Mouse (Mus musculus) monocyte, adult 5-6 weeks (primary cell): ENCODE measurements around the gene Gm5134. TPM values are rescaled to one million over a fixed set of nuclear protein-coding genes. Genes with fewer than 3 reads are reported as not detected.
"Not testable (repeated sequence)": the region's sequence is repeated elsewhere in the genome, so short reads cannot be mapped to it uniquely, and the experiment has no call there.

Experiments
- ATAC-seq: fragments of 153-309, 156-312 bp; replicated peaks from 2 replicates; pipeline ENCODE4 v1.8.0; 2017; ENCODE audit warnings: mild to moderate bottlenecking; ENCODE audit not compliant: low TSS enrichment, insufficient number of reproducible peaks, severe bottlenecking, poor library complexity, low FRiP score
- total RNA-seq: library from RNA; stranded (forward); fragments of 200-1000, 200-491, 200-594 nt; gene quantifications from 3 replicates; pipeline ENCODE4 v1.2.3, GENCODE M21; 2017

The Gm5134 gene
- total RNA-seq, 1 experiment from 2014 or later = not detected

DNA sequence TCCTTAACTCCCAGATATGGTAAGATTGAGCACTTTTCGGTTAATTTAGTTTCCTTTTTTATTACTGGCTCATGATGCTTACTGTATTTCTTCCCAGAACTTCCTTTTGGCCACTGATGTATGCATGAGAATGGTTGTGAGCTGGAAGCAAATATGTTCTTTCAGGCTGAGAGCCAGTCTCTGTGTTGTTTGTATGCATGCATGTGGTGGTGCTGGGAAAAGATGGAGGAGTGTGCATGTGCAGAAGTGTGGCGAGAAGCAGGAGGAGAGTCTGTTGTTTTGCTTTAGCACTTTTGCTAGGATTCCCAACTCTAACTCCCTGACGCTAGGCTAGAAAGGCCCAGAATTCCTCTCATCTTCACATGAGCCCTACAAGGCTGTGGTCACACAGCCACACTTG, 25.1 kb downstream of the Gm5134 start:
- no peak for ATAC-seq

DNA sequence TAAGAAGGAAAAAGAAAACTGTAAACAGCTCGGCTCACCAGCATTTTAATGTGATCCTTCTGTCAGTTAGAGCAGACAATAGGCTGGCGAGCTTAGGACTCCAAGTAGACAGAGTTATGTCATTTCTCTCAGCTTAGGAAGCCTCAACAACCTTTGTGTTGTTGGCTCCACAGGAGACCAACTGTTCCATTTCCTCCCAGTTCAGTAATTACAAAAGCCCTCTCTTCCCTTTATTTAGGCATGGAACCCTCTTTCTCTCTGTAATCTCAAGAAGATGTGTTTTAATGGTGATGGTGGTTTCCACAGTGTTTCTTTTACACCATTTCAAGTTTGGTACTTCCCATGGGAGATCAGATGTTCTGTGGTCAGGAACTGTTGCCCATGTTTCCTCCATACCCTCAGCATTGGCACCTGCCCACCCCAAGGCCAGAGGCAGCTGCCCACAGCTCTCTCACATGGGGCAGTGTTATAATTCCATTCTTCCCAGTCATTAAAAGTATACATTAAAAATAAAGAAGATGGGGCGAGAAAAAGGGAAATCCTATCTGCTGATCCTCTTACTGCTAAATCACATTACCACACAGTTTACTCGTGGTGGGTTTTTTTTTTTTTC, 36.2 kb downstream of the Gm5134 start:
- ATAC-seq = no peak

DNA sequence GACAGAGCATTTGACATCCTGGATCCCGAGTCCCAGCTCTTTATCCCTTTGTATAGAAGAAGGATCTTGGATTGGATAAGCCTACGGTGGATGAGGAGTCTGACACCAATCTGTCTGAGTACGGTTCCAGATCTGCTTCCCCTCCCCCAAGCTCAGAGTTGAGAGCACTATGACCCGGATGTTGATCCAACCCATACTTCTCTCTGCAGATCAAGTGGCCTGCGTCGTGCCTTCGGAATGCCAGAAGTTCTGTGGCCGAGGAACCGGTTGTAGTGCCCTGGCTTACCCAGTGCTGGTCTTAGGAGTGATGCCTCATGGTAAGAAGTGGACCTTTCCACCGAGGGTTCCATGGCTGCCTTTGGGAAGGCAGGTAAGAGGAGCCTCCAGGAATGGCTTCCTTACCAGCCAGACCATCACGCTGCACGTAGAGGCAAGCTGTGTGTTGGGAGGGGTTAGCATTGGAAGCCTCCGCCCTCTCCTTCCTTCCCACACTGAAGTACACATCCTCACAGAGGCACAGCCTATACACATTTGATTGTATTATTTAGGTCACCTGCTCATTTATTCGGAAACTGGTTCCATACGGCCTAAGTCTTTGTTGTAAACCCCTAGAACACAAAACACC, 39.4 kb downstream of the Gm5134 start:
- ATAC-seq = no peak

DNA sequence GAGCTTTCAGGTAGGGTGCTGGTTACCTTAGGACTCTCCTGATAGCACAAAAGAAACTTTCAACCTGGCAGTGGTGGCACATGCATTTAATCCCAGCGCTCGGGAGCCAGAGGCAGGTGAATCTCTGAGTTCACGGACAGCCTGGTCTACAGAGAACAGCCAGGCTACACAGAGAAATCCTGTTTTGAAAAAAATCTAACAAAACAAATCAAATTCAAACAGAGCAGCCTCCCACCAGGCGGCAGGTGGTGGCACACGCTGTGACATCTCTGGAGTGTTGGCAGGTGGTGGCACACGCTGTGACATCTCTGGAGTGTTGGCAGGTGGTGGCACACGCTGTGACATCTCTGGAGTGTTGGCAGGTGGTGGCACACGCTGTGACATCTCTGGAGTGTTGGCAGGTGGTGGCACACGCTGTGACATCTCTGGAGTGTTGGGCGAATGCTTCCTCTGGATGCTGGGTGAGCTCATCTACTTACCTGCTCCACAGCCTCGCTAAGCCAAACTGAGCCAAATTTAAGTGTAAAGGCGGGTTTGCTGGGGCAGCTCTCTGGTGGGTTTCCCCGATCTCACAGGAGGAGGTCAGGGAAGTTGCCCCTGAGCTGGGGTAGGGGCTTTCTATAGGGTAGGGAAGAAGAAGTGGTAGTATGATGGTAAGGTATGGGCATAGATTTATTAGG, 40.4 kb downstream of the Gm5134 start:
- not testable (repeated sequence) for ATAC-seq

DNA sequence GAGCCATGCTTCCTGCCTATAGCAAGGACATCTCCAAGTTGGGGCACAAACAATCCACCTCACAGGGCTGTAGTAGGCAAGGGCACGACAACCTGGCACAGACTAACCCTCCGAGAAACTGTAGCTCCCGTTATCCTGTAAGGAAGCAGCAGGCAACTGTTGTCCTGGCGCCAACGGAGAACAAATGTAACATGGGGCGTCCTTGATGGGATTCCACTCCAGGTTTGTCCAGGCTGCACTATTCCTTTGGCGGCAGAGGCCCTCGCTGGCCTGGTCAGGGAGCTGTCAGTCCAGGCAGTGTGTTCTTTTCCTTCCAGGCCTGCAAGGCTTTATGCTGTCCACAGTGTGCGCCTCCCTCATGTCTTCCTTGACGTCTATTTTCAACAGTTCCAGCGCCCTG, 41.1 kb downstream of the Gm5134 start:
- ATAC-seq = no peak

DNA sequence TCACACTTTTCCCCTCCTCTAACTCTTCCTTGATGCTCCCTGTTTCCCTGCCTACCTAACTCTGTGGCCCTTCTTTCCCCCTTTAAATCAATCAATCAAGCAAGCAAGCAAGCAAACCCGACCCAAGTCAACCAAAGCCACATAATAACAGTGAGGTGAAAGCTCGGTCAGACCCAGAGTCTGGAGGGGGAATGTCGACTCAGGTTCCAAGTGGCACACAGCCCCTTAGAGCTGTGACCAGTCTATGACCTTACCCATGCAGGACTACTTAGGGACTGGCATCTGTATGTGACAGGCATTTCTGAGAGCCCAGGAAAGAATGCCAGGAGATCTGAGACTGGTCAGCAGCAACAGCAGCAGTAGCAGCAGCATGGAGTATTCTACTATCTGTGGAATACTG, 42.0 kb downstream of the Gm5134 start:
- ATAC-seq = no peak

DNA sequence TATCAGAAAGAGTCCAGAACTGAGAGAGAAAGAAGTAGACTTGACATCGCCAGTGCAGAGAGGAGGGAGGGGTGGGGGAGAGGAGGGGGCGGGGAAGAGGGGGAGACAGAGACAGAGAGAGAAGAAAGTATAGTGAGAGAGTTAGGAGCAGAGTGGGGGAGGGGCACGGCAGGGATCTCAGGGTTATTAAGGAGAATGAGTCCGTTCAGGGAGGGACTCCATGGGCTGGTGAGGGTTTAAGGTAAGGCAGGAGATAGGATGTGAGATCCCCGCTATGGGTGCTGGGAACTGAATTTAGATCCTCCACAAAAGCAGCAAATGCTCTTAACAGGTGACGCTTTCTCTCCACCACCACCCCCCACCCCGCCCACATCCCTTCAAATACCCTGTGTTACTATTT, 46.8 kb downstream of the Gm5134 start:
- no peak for ATAC-seq

DNA sequence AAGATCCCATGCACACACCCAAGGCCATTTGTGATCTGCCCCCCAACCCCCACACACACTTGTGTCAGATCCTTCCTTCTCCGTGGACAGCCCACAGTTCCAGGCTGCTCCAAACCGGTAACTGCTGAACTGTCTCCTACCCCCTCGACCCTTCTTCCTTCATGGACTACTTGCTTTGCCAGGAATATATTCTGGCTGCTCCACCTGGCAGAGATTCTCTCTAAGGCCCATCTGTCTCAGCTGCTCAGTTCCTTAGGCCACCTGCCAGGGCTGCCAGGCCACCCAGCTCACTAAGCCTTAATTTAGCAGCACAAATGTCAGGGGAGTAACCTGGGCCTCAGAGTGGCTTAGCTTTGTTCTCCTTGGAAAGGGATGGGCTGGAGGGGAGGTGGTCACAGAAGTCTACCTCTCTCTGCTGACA, 47.8 kb downstream of the Gm5134 start:
- no peak for ATAC-seq

DNA sequence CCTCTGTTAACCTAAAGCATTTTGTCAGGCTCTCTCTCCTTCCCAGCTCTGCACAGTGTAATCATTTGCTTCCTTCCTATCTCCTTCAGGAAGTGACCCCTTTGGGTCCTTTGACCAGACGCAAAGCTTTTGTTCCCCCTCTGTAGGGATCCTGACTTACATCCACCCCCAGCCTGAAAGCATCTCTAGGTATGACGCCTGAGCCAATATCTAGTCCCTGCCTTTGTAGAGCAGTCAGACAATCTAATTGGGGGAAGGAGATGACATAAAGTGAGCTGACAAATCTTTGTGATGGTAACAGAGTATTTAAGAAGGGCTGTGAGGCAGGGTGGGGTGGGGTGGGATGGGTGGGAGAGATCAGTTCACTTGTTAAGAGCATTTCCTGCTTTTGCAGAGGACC, 48.3 kb downstream of the Gm5134 start:
- no peak for ATAC-seq

DNA sequence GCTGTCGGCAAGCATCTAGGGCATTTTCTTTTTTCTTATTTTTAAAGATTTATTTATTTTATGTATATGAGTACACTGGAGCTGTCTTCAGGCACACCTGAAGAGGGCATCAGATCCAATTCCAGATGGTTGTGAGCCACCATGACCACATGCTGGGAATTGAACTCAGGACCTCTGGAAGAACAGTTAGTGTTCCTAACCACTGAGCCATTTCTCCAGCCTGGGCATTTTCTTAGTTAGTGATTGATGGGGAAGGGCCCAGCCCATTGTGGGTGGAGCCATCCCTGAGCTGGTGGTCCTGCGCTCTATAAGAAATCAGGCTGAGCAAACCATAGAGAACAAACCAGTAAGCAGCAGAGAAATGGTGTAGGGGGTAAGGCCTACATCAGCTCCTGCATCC, 48.9 kb downstream of the Gm5134 start:
- ATAC-seq = no peak

DNA sequence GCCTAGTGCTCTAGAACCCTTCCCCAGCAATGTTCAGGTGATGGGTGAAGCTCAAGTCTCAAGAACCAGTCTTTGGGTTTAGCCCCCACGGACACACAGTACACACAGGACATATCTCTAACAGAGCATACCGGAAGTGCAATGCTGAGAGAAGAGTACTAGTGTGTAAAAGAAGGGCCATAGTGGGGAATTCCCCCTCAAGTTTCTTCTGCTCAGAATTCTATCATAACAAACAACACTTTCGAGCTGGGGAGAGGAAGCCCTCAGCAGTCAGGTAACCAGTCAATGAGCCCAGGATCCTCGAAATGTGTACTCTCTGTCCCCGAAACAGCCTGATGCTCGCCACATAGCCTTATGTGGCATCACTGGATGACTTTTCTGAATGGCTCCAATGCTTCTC, 52.1 kb downstream of the Gm5134 start:
- ATAC-seq = no peak

DNA sequence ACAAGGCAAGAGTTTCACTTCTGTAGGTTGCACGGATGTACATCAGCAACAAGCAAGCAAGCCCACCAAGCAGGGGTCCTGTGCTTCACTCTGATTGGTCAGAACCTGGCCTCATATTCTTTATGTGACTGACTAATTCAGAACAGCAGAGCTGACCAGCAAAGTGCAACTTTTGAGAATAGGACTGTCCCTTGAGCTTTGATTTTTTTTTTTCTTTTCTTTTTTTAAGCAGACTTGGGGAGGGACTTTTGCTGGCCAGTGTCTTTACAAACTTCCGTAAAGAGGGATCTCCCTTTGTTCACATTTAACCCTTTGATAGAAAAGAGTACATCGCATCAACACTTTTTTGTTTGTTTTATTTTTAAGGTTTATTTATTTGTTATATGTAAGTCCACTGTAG, 55.5 kb downstream of the Gm5134 start:
- ATAC-seq = no peak

DNA sequence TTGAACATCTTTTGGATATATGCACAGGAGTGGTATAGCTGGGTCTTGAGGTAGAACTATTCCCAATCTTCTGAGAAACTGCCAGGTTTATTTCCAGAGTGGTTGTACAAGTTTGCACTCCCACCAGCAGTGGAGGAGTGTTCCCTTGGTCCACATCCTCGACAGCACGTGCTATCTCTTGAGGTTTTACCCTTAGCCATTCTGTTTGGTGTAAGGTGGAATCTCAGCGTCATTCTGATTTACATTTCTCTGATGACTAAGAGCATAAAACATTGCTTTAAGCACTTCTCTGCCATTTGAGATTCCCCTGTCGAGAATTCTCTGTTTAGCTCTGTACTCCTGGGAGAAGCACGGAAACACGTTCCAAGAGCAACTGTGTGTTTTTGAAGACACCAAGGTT, 58.6 kb downstream of the Gm5134 start:
- ATAC-seq = no peak

DNA sequence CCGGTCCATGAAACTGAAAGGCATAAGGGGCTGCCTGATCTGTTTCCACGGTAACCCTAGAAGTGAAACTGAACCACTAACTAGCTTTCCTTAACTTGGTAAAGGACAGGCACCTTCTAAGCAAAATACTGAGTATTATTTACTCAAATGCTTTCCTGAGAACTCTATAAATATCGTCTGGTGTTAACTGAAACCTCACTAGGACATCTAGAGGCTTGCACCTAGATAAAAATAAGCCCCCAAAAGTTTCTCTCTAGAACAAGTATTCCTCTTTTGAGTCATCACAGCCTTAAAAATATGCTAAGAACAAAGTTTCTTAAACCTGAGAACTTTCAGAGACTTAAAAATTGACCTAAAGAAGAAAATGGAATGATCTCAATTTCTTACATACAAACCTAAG, 62.6 kb downstream of the Gm5134 start:
- no peak for ATAC-seq

DNA sequence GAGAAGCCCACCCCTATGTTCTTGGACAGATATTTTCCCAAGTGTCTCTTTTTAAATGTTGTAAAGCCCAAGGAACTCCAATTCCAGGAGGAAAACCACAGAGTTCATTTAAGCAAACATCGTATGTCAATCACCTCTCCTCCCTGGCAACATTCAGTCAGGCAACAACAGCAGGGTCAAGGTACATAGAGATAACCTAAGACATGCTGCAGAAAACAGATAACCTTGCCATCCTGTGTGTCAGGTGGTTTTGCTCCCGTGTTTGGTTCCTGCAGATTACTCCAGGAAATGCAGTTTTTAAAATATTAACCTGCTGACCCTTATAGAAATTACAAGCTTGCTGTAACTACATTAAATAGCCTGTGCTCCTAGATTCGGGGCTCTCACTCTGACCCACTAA, 67.4 kb downstream of the Gm5134 start:
- no peak for ATAC-seq

DNA sequence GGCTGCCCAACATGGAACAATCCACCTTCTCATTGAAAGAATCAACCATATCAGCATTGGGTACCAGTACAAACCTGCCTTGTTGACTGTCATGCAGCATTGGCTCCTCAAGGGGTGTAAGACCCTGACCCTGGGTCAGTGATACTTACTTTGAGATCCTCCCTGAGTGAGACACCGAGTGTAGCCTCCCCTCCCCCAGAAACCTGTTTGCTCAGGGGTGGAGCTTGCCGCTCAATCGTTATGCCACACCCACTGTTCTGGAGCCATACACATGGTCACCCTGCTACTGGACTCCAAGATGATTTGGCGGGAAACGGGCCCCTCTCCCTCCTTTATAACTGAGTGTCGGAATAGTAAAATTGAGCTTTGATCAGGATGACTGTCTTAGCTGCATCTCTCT, 69.6 kb downstream of the Gm5134 start:
- no peak for ATAC-seq

DNA sequence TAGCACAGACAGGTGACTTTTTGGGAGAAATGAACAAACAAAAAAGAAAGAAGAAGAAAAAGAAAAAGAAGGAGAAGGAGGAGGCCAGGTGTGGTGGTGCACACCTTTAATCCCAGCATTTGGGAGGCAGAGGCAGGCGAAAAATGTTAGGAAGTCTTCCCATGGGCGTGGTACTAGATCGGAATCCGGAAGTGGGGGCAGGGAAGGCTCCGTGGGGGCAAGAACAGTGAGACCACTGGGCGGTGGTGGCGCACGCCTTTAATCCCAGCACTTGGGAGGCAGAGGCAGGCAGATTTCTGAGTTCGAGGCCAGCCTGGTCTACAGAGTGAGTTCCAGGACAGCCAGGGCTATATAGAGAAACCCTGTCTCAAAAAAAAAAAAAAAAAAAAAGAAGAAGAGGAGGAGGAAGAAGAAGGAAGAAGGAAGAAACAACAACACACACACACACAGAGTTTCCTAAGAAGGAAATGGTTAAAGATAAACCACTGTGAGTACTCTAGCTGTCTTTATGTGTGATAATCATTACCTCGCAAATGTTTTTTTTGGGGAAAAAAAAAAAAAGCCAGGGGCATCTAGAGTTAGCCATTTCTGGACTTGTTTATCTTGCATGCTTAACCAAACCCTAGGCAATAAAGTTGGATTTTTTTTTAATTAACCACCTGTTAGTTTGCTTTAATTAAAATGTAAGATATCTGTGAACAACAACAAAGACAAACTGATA, 71.3 kb downstream of the Gm5134 start:
- no peak for ATAC-seq

DNA sequence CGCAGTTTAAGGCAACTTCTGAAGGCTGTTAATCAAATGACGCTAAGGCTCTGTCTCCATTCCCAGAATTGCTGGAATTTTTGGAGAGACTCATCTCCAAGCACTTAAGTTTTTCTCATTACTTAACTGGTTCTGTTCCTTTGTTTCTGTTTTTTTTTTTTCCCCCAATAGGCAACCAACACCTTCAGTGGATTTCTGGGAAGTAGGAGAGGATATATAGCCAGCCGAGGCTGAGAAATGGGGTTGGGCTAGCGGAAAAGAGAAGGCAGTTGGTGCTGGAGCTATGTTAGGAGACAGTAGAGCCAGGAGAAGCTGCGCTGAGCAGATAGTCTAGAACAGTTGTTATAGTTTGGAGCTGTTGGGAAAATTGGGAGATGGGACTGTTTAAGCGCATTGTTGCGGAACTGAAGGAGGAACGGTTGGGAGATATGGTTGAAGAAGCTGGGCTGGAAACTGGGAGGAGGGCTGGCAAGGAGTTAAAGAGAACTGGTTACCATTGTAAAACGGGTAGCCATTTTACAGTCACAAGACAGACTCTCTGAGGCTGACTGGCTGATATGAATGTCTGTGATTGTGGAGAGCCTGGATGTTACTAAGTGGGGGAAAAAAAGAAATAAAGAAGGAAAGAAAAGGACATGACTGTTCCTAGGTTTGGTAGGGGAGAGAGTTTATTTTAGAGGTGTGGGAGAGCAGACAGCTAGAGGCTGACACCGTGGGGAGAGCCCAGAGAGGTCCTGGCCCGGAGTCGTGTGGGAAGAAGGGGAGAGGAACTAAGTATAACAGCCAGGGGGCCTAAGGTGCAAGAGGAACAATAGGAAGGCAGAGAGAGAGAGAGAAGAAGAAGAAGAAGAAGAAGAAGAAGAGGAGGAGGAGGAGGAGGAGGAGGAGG, 73.1 kb downstream of the Gm5134 start:
- ATAC-seq = no peak

DNA sequence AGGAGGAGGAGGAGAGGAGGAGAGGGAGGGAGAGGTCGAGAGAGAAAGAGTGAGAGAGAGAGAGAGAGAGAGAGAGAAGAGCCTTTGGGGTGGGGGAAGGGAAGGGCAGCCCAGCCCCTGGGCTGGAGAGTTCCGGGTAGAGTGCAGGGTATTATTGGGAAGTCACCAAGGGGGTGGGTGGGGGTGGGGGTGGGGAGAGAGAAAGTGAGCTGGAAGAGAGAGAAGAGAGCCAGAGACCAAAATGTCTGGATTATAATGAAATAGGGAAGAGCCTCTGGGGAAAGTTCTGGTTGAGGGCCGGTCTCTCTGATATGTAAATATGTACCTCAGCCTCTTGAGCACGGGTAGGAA, 73.7 kb downstream of the Gm5134 start:
- ATAC-seq = no peak
